Mouse (Mus musculus) ES-E14 (cell line): ENCODE results near the gene C1ql1. TPM values are rescaled to one million over a fixed set of nuclear protein-coding genes. Genes with fewer than 3 reads are reported as not detected.
A peak's percentile ranks its signal among the peaks of the same experiment; 100 is the strongest.

ENCODE experiments used
- DNase-seq: peaks from one replicate; pipeline ENCODE4 v3.0.0-alpha.2; 2013; ENCODE audit warnings: low read depth, low spot score
- H3K27ac ChIP-seq: 2 replicates; pipeline ENCODE4 v1.5.1; 2012; ENCODE audit warnings: low read depth, mild to moderate bottlenecking, low read length, moderate library complexity, mixed read lengths; ENCODE audit not compliant: poor library complexity, insufficient read depth, severe bottlenecking
- H3K36me3 ChIP-seq: 2 replicates; pipeline ENCODE4 v1.6.1; 2012; ENCODE audit warnings: mild to moderate bottlenecking, low read length, moderate library complexity, mixed read lengths; ENCODE audit not compliant: control insufficient read depth, poor library complexity, insufficient read depth, severe bottlenecking
- H3K4me1 ChIP-seq, 2 experiments: fragments of 150-350 bp in 1 of 2; sonication (generic) in 1 of 2; 2 replicates each; pipeline ENCODE4 v1.6.1; 2012; ENCODE audit warnings: low read length in 2 of 2, mild to moderate bottlenecking in 1 of 2, mixed read lengths in 1 of 2; ENCODE audit not compliant: control insufficient read depth in 2 of 2, insufficient read depth in 2 of 2, poor library complexity in 1 of 2
- H3K4me3 ChIP-seq, 2 experiments: fragments of 150-350 bp in 1 of 2; sonication (generic) in 1 of 2; 2 replicates each; pipeline ENCODE4 v1.5.1; 2012; ENCODE audit warnings: low read length in 2 of 2, low read depth in 1 of 2, mild to moderate bottlenecking in 1 of 2, mixed read lengths in 1 of 2; ENCODE audit not compliant: insufficient read depth in 1 of 2, poor library complexity in 1 of 2, severe bottlenecking in 1 of 2
- H3K9ac ChIP-seq: 2 replicates; pipeline ENCODE4 v1.6.1; 2012; ENCODE audit warnings: low read depth, mild to moderate bottlenecking, low read length, mixed read lengths; ENCODE audit not compliant: poor library complexity, insufficient read depth, severe bottlenecking
- H3K9me3 ChIP-seq: fragments of 150-350 bp; sonication (generic); 2 replicates; pipeline ENCODE4 v1.6.1; 2012; ENCODE audit warnings: low read depth, mild to moderate bottlenecking, low read length; ENCODE audit not compliant: control insufficient read depth, insufficient read depth
- CHD2 ChIP-seq: IDR thresholded peaks from 2 replicates; pipeline ENCODE4 v1.6.1; 2014; ENCODE audit warnings: mild to moderate bottlenecking, low read depth, low read length, inconsistent platforms
- HCFC1 ChIP-seq: IDR thresholded peaks from 2 replicates; pipeline ENCODE4 v1.6.1; 2012; ENCODE audit warnings: low read length, inconsistent platforms, borderline replicate concordance; ENCODE audit not compliant: insufficient read depth
- MAFK ChIP-seq: IDR thresholded peaks from 2 replicates; pipeline ENCODE4 v1.6.1; 2014; ENCODE audit warnings: mild to moderate bottlenecking, low read depth, low read length, inconsistent platforms; ENCODE audit not compliant: insufficient read depth
- ZC3H11A ChIP-seq: IDR thresholded peaks from 2 replicates; pipeline ENCODE4 v1.6.1; 2012; ENCODE audit warnings: low read depth, mild to moderate bottlenecking, inconsistent platforms, low read length, borderline replicate concordance
- ZNF384 ChIP-seq: IDR thresholded peaks from 2 replicates; pipeline ENCODE4 v1.6.1; 2012; ENCODE audit warnings: low read depth, low read length, inconsistent platforms
- in situ Hi-C, 2 experiments: fragments of 600-800 bp; cut with MboI; formaldehyde crosslinking; loops; one replicate each; pipeline ENCODE4 v1.15.1; 2025; ENCODE audit warnings: low sequenced_read_pairs in 2 of 2, inconsistent platforms in 1 of 2; ENCODE audit not compliant: unreplicated experiment in 2 of 2
- total RNA-seq: library from RNA; depleted of rRNA; stranded (reverse); fragments of 300-350 nt; gene quantifications from 2 replicates; pipeline ENCODE4 v1.2.3, GENCODE M21; 2012; rRNA removed

Gene C1ql1
- total RNA-seq: 3.3 and 3.7 TPM in 2 replicates

DNA sequence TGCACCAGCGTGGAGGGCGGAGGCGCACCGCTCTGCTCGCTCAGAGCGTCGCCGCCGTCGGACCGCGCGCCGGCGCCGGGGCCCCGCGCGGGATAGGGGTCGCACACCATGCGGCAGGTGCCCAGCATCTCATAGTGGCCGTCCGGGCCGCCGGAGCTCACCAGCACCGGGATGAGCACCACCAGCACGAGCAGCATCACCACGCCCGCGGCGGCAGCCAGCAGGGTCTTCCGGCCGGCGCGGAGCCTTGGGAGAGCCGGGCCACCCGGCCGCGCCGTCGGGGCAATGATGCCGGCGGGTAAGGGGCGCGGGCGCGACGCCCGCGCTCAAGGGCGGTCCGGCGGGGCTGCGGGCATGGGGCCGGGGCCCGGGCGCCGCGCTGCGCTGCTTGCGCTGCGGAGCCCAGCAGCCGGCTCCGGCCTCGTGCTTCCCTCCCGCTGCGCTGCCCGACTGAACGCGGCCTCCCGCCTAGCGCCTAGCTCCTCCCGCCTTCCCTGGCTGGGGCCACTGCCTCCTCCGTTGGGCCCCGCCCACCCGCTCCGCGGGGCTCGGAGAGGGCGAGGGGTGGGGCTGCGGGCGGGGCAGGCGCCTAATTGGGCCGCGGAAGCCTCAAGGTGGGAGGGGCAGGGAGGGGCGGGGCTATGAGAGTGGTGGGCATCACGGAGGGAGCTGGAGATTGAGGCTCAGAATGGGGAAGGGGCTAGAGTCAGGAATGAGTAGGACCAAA is at the start of gene C1ql1:
TSS of gene C1ql1 (minus strand) at position 424 of the 727 bp plus-strand sequence.
- Histone ChIP-seq H3K4me1 (peaks cover 0 to 5% of the 10 kb centered on the region in 2 experiments; a peak in 1 of 4 replicates), H3K4me3 (peak within 1 kb of the TSS; percentile 63 to 75), H3K36me3 (no peaks in the 10 kb centered on the region), H3K27ac (no peak within 1 kb of the TSS), H3K9me3 (no peaks in the 10 kb centered on the region), H3K9ac (peak within 1 kb of the TSS; percentile 69)
- DNase-seq: peak; percentile 82
- TF ChIP-seq HCFC1 (no peak), CHD2 (no peak), ZC3H11A (no peak), ZNF384 (no peak), MAFK (no peak)
- in situ Hi-C loops: no loop called here

DNA sequence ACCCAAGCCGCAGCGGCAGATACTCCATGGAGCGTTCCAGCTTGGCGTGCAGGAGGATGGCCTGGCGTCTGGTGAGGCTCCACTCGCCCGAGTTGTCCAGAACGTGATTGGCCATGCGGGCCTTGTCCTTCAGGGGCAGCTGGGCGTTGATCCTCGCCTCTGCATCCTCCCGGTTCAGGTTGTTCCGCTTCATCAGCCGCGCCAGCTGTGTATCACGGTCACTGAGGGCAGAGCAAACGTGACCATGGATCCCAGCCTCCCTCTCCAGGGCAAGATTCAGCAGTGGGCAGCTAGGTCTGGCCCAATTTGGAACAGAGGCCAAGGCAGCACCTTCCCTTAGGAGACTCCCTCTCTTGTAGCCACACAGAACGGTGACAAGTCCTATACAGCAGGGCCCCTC is 48.5 kb upstream of the C1ql1 start:
- peaks cover 0 to 14% of the 10 kb centered on the region in 2 experiments; a peak in 1 of 4 replicates for H3K4me1 ChIP-seq
- no peak for TF ChIP-seq HCFC1
- TF ChIP-seq MAFK: no peak
- no peak for TF ChIP-seq CHD2
- TF ChIP-seq ZC3H11A: no peak
- no peak for TF ChIP-seq ZNF384
- H3K36me3 ChIP-seq: peaks cover 48% of the 10 kb centered on the region
- H3K27ac ChIP-seq: no peak overlapping the region
- H3K9ac ChIP-seq: no peak overlapping the region
- in situ Hi-C loops: loop anchor here in 1 of 2 experiments (10.0 kb wide), 1 partner anchor 100 kb away; no protein-coding TSS in a partner anchor
- H3K9me3 ChIP-seq: no peaks in the 10 kb centered on the region
- DNase-seq: no peak
- H3K4me3 ChIP-seq: no peak overlapping the region

DNA sequence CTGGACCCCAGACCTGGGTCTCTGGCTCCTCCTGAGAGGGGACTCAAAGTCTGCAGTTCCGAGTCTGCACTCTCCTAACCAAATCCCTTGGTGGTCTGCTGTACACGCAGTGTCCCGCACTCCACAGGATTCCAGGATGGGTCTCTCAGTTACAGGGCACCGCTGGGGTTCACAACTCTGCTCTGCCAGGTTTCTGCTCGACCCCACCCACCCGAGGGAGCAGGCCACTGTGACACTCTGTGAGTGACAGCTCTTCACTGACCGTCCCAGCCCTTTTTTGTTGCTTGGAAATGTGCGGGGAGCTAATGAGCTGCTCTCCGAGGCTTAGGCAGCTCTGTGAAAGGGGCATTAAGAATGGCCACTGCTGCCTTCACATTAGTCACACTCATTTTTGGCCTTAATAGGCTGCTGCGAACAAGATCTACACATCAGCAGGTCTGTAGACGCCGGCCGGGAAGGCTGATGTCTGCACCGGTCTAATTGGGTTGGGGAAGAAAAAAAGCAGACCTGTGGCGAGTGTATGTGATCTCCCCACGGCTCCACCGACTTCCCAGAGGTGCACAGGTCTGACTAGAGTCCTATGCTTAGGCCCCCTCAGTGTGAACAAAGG is 47.0 kb upstream of the C1ql1 start:
- in situ Hi-C loops: loop anchor here in 1 of 2 experiments (10.0 kb wide), 1 partner anchor 99 kb away; no protein-coding TSS in a partner anchor
- Histone ChIP-seq H3K4me1 (peaks cover 0 to 14% of the 10 kb centered on the region in 2 experiments; a peak in 1 of 4 replicates), H3K27ac (no peak overlapping the region), H3K9ac (no peak overlapping the region), H3K9me3 (no peaks in the 10 kb centered on the region), H3K36me3 (peaks cover 37% of the 10 kb centered on the region), H3K4me3 (no peak overlapping the region)
- TF ChIP-seq HCFC1 (no peak), ZC3H11A (no peak), CHD2 (no peak), MAFK (no peak), ZNF384 (no peak)
- DNase-seq: no peak

DNA sequence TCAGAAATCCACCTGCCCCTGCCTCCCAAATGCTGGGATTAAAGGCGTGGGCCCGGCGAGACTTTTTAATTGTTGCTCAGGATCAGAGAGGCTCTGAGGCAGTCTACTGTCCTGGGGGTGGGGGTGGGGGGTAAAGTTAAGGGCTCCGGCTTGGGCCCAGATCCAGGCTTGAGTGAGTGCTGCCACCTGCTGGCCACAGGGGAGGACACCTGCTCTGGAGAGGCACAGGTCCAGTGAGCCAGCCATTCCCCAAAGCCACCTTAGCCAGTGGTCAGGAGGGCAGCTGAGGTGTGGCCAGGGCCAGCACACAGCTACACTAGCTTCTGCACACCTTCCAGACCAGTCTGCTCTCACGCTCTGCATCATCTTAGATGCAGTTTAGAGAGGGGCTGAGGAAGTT is 46.5 kb upstream of the C1ql1 start:
- peaks cover 0 to 14% of the 10 kb centered on the region in 2 experiments; a peak in 1 of 4 replicates for H3K4me1 ChIP-seq
- no peak overlapping the region for H3K9ac ChIP-seq
- peak; percentile 52 for DNase-seq
- peaks cover 33% of the 10 kb centered on the region for H3K36me3 ChIP-seq
- TF ChIP-seq CHD2 (no peak), ZC3H11A (peak; percentile 32; the same call in 1 of the 2 replicates)
- H3K9me3 ChIP-seq: no peaks in the 10 kb centered on the region
- in situ Hi-C loops: loop anchor here in 1 of 2 experiments (10.0 kb wide), 1 partner anchor 98 kb away; no protein-coding TSS in a partner anchor
- H3K27ac ChIP-seq: no peak overlapping the region
- no peak overlapping the region for H3K4me3 ChIP-seq
